Mouse (Mus musculus) myocyte (in vitro differentiated cells): ENCODE measurements at regions not wholly inside any gene's neighbourhood (a gene's known extent, or its start where the extent isn't known, plus 50 kb on each side); places are given as distances from the start of the nearest gene placed in this dataset.

Experiments
- H3K27me3 ChIP-seq: one replicate; pipeline ENCODE4 v1.6.1; 2011; ENCODE audit not compliant: control insufficient read depth, insufficient read depth, insufficient read length
- H3K36me3 ChIP-seq: one replicate; pipeline ENCODE4 v1.6.1; 2011; ENCODE audit not compliant: control insufficient read depth, insufficient read depth
- H3K4me2 ChIP-seq: one replicate; pipeline ENCODE4 v1.6.1; 2011; ENCODE audit warnings: low read depth, control low read depth
- H3K4me3 ChIP-seq: one replicate; pipeline ENCODE4 v1.5.1; 2011; ENCODE audit warnings: mild to moderate bottlenecking, control low read depth, moderate library complexity
- H3K79me2 ChIP-seq: one replicate; pipeline ENCODE4 v1.6.1; 2011; ENCODE audit not compliant: control insufficient read depth, insufficient read depth
- H3ac ChIP-seq: one replicate; pipeline ENCODE4 v1.6.1; 2011; ENCODE audit not compliant: control insufficient read depth, insufficient read length
- CEBPB ChIP-seq: IDR thresholded peaks from 2 replicates; pipeline ENCODE4 v1.6.1; 2011; ENCODE audit warnings: mild to moderate bottlenecking, moderate library complexity; ENCODE audit not compliant: poor library complexity, insufficient read depth, severe bottlenecking
- E2F4 ChIP-seq: IDR thresholded peaks from one replicate; pipeline ENCODE4 v1.6.1; 2011; ENCODE audit warnings: mild to moderate bottlenecking, control low read depth, moderate library complexity; ENCODE audit not compliant: insufficient read depth
- MAX ChIP-seq: IDR thresholded peaks from one replicate; pipeline ENCODE4 v1.6.1; 2011; ENCODE audit warnings: low read depth, mild to moderate bottlenecking, control low read depth
- MYOD1 ChIP-seq, 3 experiments: IDR thresholded peaks; one replicate each; pipeline ENCODE4 v1.6.1; 2011; ENCODE audit warnings: control low read depth in 2 of 3, low read depth in 2 of 3, mild to moderate bottlenecking in 2 of 3, moderate library complexity in 1 of 3; ENCODE audit not compliant: insufficient read length in 2 of 3, control insufficient read depth in 1 of 3
- MYOG ChIP-seq, 3 experiments: IDR thresholded peaks; one replicate each; pipeline ENCODE4 v1.6.1; 2011; ENCODE audit warnings: control low read depth in 2 of 3, low read depth in 2 of 3, mild to moderate bottlenecking in 2 of 3; ENCODE audit not compliant: insufficient read length in 2 of 3, control insufficient read depth in 1 of 3, insufficient read depth in 1 of 3
- POLR2A ChIP-seq: IDR thresholded peaks from one replicate; pipeline ENCODE4 v1.6.1; 2011; ENCODE audit warnings: low read depth, mild to moderate bottlenecking, control low read depth, moderate library complexity; ENCODE audit not compliant: insufficient read length
- POLR2AphosphoS2 ChIP-seq: IDR thresholded peaks from one replicate; pipeline ENCODE4 v1.6.1; 2011; ENCODE audit warnings: low read depth, control low read depth; ENCODE audit not compliant: insufficient read length
- REST ChIP-seq: IDR thresholded peaks from one replicate; pipeline ENCODE4 v1.6.1; 2011; ENCODE audit warnings: mild to moderate bottlenecking, control low read depth, moderate library complexity; ENCODE audit not compliant: insufficient read depth, insufficient read length
- SRF ChIP-seq: IDR thresholded peaks from one replicate; pipeline ENCODE4 v1.6.1; 2011; ENCODE audit warnings: low read depth; ENCODE audit not compliant: control insufficient read depth, insufficient read length
- TCF12 ChIP-seq: IDR thresholded peaks from one replicate; pipeline ENCODE4 v1.6.1; 2011; ENCODE audit warnings: mild to moderate bottlenecking, control low read depth; ENCODE audit not compliant: poor library complexity, insufficient read depth, severe bottlenecking
- TCF3 ChIP-seq: IDR thresholded peaks from one replicate; pipeline ENCODE4 v1.6.1; 2011; ENCODE audit warnings: low read depth, control low read depth; ENCODE audit not compliant: insufficient read length
- USF1 ChIP-seq: IDR thresholded peaks from one replicate; pipeline ENCODE4 v1.6.1; 2011; ENCODE audit warnings: low read depth, mild to moderate bottlenecking, control low read depth, moderate library complexity

- no peaks in the 10 kb centered on the region for H3K36me3 ChIP-seq
These were observed 218.8 kb upstream of the Irx4 start for GRCm38 (mm10) chr13:73041233-73042040.

DNA sequence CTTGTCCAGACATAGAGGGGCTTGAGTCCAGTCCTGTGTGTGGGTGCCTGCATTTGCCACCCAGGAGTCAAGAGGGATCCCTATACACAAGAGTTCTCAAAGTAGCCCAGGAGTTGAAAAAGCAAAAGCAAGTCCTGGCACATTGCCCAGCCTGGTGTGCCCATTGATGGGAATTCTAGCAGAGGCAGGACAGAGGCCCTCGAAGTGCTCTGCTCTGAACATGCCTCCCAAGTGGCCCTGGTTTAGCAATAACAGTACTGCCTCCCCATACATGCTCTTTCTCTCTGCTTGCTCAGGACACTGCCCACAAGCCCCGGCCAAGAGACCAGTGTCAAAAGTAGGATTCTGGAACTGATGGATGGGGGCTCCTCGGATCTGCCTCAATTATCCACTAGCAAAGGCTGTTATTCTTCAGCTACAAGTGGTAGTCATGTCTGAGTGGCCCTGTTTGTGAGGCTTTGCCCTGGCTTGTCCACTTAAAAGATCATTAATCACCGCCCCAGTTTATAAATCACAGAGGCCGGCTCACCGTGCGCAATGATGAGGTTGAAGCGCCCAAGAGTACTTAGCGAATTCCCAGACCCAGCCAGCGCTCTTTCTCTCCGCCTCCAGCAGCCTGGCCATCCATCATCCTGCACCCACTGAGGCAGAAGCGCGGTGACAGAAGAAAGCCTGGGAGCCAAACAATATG is 190.3 kb upstream of the Irx4 start:
- H3ac ChIP-seq = no peak overlapping the region
- TF ChIP-seq TCF3 (no peak), POLR2A (no peak), POLR2AphosphoS2 (no peak), USF1 (no peak)
- H3K27me3 ChIP-seq = no peaks in the 10 kb centered on the region
- no peak overlapping the region for H3K4me3 ChIP-seq
- no peaks in the 10 kb centered on the region for H3K79me2 ChIP-seq
- H3K4me2 ChIP-seq = no peak overlapping the region
- no peaks in the 10 kb centered on the region for H3K36me3 ChIP-seq

More at GRCm38 (mm10) chr13:73041233-73042040, 218.8 kb upstream of the Irx4 start:
- Histone ChIP-seq H3K4me2 (no peak overlapping the region), H3K27me3 (no peaks in the 10 kb centered on the region), H3K79me2 (no peaks in the 10 kb centered on the region), H3K4me3 (no peak overlapping the region), H3ac (no peak overlapping the region)
- no peak for TF ChIP-seq MAX
- TF ChIP-seq MYOD1 (IDR thresholded peaks at IDR 0.05; ENCODE audit: control insufficient read depth in 1 of 3, insufficient read length in 2 of 3, low read depth in 2 of 3) = no peak
- TF ChIP-seq E2F4 = no peak
- no peak for TF ChIP-seq TCF12
- TF ChIP-seq TCF3 = no peak
- TF ChIP-seq SRF = no peak
- no peak for TF ChIP-seq POLR2AphosphoS2
- TF ChIP-seq REST = no peak
- no peak for TF ChIP-seq USF1
- no peak for TF ChIP-seq CEBPB
- no peak for TF ChIP-seq POLR2A
- no peak for TF ChIP-seq MYOG (IDR thresholded peaks at IDR 0.05; ENCODE audit: control insufficient read depth in 1 of 3, insufficient read depth in 1 of 3, insufficient read length in 2 of 3, low read depth in 2 of 3)

DNA sequence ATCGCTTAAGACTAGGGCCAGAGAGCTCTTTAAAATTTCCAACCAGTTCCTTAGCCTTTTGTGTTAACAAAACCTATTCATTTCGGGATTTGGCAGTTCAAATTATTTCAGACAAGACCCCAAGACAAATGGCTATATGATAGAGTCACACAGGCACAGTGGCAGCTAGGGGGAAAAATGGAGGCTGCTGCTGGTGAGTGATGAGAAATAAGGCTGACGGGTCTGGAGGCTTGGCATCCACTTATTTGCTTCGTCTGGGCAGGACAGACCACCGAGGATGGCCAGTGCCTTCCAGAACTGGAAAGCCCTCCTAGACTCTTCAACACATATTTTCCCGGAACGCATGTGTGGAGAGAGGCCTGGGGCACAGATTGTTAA is 189.8 kb upstream of the Irx4 start:
- Histone ChIP-seq H3K27me3 (no peaks in the 10 kb centered on the region), H3K79me2 (no peaks in the 10 kb centered on the region), H3K4me3 (no peak overlapping the region), H3K36me3 (no peaks in the 10 kb centered on the region), H3ac (no peak overlapping the region), H3K4me2 (no peak overlapping the region)
- TF ChIP-seq USF1 = no peak
- no peak for TF ChIP-seq REST
- TF ChIP-seq POLR2AphosphoS2 = no peak

GRCm38 (mm10) chr13:73071032-73071431 is 189.2 kb upstream of the Irx4 start:
- Histone ChIP-seq H3ac (no peak overlapping the region), H3K36me3 (no peaks in the 10 kb centered on the region), H3K4me3 (no peak overlapping the region), H3K4me2 (no peak overlapping the region), H3K27me3 (no peaks in the 10 kb centered on the region), H3K79me2 (no peaks in the 10 kb centered on the region)
- TF ChIP-seq USF1 (no peak), REST (no peak), TCF12 (no peak), POLR2A (no peak), E2F4 (no peak), MYOG (IDR thresholded peaks at IDR 0.05; ENCODE audit: control insufficient read depth in 1 of 3, insufficient read depth in 1 of 3, insufficient read length in 2 of 3, low read depth in 2 of 3) (no peak), SRF (no peak), CEBPB (no peak), POLR2AphosphoS2 (no peak), TCF3 (no peak), MAX (no peak)
